Mouse (Mus musculus) liver, embryonic 11.5 days (tissue): ENCODE measurements around the gene Rybp. TPM values are rescaled to one million over a fixed set of nuclear protein-coding genes. Genes with fewer than 3 reads are reported as not detected.

Experiments used
- ATAC-seq: fragments of 200-750 bp; cut with Nextera tagmentation; replicated peaks from 2 replicates; pipeline ENCODE4 v1.8.0; 2017; ENCODE audit warnings: moderate number of reproducible peaks, mild to moderate bottlenecking, moderate TSS enrichment, moderate library complexity; ENCODE audit not compliant: low FRiP score
- DNase-seq: peaks from one replicate; pipeline ENCODE4 v3.0.0-alpha.2; 2017; ENCODE audit warnings: low spot score
- H3K27ac ChIP-seq: fragments of 300-500 bp; sonication (generic); 2 replicates; pipeline ENCODE4 v1.5.1; 2014; ENCODE audit warnings: mild to moderate bottlenecking, low read depth, low read length, control low read depth
- H3K27me3 ChIP-seq: fragments of 300-500 bp; sonication (generic); replicated peaks from 2 replicates; pipeline ENCODE4 v1.6.1; 2014; ENCODE audit warnings: low read length, mixed read lengths; ENCODE audit not compliant: control insufficient read depth, insufficient read depth
- H3K36me3 ChIP-seq: fragments of 300-500 bp; sonication (generic); 2 replicates; pipeline ENCODE4 v1.6.1; 2014; ENCODE audit warnings: mild to moderate bottlenecking, low read length, moderate library complexity, mixed read lengths; ENCODE audit not compliant: control insufficient read depth, insufficient read depth
- H3K4me1 ChIP-seq: fragments of 300-500 bp; sonication (generic); replicated peaks from 2 replicates; pipeline ENCODE4 v1.6.1; 2014; ENCODE audit warnings: low read length, mixed read lengths; ENCODE audit not compliant: control insufficient read depth, insufficient read depth
- H3K4me2 ChIP-seq: fragments of 300-500 bp; sonication (generic); 2 replicates; pipeline ENCODE4 v1.6.1; 2014; ENCODE audit warnings: mild to moderate bottlenecking, control low read depth, moderate library complexity
- H3K4me3 ChIP-seq: fragments of 300-500 bp; sonication (generic); 2 replicates; pipeline ENCODE4 v1.5.1; 2014; ENCODE audit warnings: low read depth, low read length, control low read depth
- H3K9ac ChIP-seq: fragments of 300-500 bp; sonication (generic); 2 replicates; pipeline ENCODE4 v1.6.1; 2014; ENCODE audit warnings: low read depth, low read length, control low read depth
- H3K9me3 ChIP-seq: fragments of 300-500 bp; sonication (generic); 2 replicates; pipeline ENCODE4 v1.6.1; 2016; ENCODE audit warnings: low read length, inconsistent platforms, mixed read lengths; ENCODE audit not compliant: control insufficient read depth
- WGBS: fragments of 180-500 bp; shearing (Covaris S2); extraction: QIAGEN DNeasy Blood & Tissue Kit; methylation state at CpG from one replicate; pipeline ENCODE4 v1.1.7; 2014; 5-methylcytosine and 5-hydroxymethylcytosine counted together
- polyA plus RNA-seq: library from polyadenylated mRNA; unstranded; fragments of >200 nt; fragmentation: Nextera tagmentation; extraction: Ambion mirVana; gene quantifications from 2 replicates; pipeline ENCODE4 v1.2.1, GENCODE M21; 2014

Rybp gene
- polyA plus RNA-seq, 1 experiment from 2014 or later, result 11.2 TPM

DNA sequence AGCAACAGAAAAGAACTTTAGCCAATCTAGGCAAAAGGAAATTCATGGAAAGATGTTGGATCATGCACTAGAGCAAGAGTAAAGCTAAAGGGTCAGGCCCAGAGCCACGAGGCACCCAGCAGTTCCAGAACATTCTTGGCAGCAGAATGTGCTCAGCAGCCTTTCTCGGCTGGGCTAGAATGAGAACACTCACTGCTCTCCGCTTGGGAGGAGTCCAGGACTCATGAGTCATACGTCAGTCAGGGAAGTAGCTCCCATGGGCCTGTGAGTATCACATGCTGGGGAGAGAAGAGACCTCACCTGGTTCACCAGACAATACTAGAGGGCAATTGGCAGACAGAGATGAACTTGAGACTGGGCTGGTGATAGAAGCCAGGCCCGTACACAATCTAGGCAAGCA lies 39.8 kb upstream of the Rybp start:
- Histone ChIP-seq H3K4me3 (no peak overlapping the region), H3K4me1 (no peaks in the 10 kb centered on the region; the same call in 1 of the 2 replicates), H3K36me3 (no peaks in the 10 kb centered on the region), H3K27me3 (no peaks in the 10 kb centered on the region), H3K27ac (no peak overlapping the region), H3K4me2 (no peak overlapping the region), H3K9me3 (no peaks in the 10 kb centered on the region), H3K9ac (no peak overlapping the region)
- WGBS, result 75% methylated on average over 5 of the region's 5 CpGs
- DNase-seq (no peak), ATAC-seq (no peak)

DNA sequence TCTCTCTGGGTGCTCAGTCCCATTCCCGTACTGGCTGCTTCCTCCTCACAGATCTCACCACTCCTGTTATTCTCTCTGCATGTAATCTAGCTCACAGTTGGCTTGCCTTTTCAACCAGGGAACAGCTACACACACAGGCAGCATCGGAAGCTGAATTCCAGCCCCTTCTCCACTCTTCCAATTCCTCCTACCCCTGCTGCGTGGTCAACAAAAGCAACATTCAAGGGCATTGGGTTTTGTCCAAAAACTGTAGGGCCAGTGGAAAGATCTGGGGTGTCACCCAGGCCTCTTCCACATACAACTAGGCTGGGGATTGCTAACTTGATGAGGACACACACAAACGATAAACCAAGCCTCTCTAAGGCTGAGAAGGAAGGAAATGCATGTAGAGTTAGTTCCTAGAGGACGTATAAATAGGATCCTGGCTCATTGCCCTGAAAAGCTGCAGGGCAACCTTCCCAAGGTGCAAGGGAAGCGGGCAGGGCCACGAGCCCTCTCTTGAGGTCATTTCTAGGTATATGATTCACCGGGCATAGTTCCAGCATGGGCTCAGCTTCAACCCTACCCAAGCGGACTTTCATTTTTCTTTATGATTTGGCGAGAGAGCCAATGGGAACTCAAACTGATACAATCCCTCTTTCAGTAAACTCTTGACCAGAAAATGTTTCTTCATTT lies 36.6 kb upstream of the Rybp start:
- H3K4me1 ChIP-seq, result no peaks in the 10 kb centered on the region
- no peak overlapping the region for H3K9ac ChIP-seq
- ATAC-seq, result no peak
- no peak for DNase-seq
- H3K9me3 ChIP-seq, result no peaks in the 10 kb centered on the region
- no peak overlapping the region for H3K27ac ChIP-seq
- H3K36me3 ChIP-seq, result no peaks in the 10 kb centered on the region
- H3K4me2 ChIP-seq, result no peak overlapping the region
- no peak overlapping the region for H3K4me3 ChIP-seq
- 78% methylated on average over 10 of the region's 10 CpGs for WGBS
- H3K27me3 ChIP-seq, result no peaks in the 10 kb centered on the region

DNA sequence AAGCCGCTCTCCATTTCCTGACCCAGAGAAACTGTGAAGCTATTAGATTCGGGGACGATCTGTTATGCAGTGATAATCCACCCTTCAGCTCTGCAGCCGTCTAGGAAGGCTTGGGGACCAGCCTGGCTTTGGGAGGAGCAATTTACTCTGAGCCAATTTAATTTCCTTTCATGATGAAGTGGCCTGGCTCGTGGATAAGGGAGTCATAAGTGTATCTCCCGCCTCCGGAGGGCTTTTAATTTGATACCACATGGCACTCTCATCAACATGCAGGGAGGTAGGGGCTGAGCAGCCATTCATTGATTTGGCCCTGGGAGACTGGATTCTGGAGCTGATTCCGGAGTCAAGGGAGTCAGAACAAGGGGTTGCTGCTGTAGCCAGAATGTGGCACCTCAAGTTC lies 35.3 kb upstream of the Rybp start:
- Histone ChIP-seq H3K9ac (no peak overlapping the region), H3K27me3 (no peaks in the 10 kb centered on the region), H3K4me3 (no peak overlapping the region), H3K4me1 (no peaks in the 10 kb centered on the region), H3K27ac (no peak overlapping the region), H3K9me3 (no peaks in the 10 kb centered on the region), H3K36me3 (no peaks in the 10 kb centered on the region), H3K4me2 (no peak overlapping the region)
- WGBS, result 37% methylated on average over 8 of the region's 8 CpGs
- DNase-seq, result no peak
- ATAC-seq, result no peak

DNA sequence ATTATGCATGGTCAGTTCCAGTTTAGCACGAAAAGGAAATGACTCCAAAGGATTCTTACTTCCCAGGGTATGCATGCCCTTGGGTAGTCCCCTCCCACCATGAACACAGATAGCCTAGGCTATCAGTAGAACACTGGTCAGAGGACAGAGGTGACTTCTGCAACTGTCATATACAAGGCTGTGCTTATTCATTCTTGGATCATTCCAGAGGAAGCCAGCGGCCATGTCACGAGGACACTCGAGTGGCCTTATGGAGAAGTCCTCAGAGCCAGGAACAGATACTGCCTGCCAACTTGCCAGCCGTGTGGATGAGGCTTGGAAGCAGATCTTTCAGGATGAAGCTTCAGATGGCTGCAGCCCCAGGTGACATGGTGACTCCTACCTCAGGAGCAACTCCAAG lies 34.9 kb upstream of the Rybp start:
- no peak overlapping the region for H3K4me2 ChIP-seq

DNA sequence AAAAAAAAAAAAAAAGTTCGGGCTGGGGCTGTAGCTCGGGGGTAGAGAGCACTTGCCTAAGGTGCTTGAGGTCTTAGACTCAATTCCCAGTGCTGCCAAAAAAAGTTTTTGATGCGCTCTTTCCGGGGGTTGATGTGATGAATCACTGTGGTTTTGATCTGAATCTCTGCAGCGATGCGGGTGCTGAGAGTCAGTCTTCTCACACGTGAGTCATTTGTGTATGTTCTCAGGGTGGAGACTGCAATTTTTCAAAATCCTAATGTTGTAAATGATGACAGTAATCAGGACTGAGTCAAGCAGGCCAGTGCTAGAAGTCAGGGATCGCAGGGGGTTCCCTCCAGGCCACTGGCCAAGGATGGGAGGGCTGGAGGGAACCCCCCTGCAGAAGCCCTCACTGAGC lies 26.9 kb upstream of the Rybp start:
- 52% methylated on average over 8 of the region's 8 CpGs for WGBS
- H3K4me3 ChIP-seq, result no peak overlapping the region
- no peaks in the 10 kb centered on the region for H3K4me1 ChIP-seq
- DNase-seq, result no peak
- H3K36me3 ChIP-seq, result no peaks in the 10 kb centered on the region
- no peak overlapping the region for H3K27ac ChIP-seq
- H3K4me2 ChIP-seq, result no peak overlapping the region
- no peaks in the 10 kb centered on the region for H3K27me3 ChIP-seq
- no peaks in the 10 kb centered on the region for H3K9me3 ChIP-seq
- ATAC-seq, result no peak
- no peak overlapping the region for H3K9ac ChIP-seq

More for the DNA sequence above, 34.9 kb upstream of the Rybp start:
- ATAC-seq (no peak), DNase-seq (no peak)
- Histone ChIP-seq H3K9ac (no peak overlapping the region), H3K4me3 (no peak overlapping the region), H3K9me3 (no peaks in the 10 kb centered on the region), H3K27me3 (no peaks in the 10 kb centered on the region), H3K27ac (no peak overlapping the region), H3K4me1 (no peaks in the 10 kb centered on the region), H3K36me3 (no peaks in the 10 kb centered on the region)
- 62% methylated on average over 5 of the region's 5 CpGs for WGBS

DNA sequence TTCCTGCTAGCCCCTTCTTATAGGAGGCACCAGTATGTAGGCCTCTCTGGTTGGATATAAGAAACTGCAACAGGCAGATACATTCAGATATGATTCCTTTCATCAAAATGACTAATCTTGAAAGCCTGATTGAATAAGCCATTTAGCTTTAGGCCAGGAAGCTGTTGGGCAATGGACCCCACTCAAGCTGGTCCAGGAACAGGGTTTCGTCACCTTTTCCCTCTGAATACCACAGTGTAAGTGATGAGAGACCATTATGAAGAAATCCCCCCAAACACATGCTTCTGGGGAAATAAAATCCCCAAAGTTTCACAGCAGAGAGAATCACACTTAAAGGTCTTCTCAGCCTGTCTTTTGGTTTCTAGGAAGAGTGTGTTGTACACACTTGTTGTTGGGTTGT lies 23.9 kb upstream of the Rybp start:
- H3K4me2 ChIP-seq, result no peak overlapping the region
- no peaks in the 10 kb centered on the region for H3K9me3 ChIP-seq
- no peak overlapping the region for H3K27ac ChIP-seq
- ATAC-seq (no peak), DNase-seq (no peak)
- no peak overlapping the region for H3K4me3 ChIP-seq
- no peak overlapping the region for H3K9ac ChIP-seq
- no peaks in the 10 kb centered on the region for H3K27me3 ChIP-seq
- H3K4me1 ChIP-seq, result no peaks in the 10 kb centered on the region
- no peaks in the 10 kb centered on the region for H3K36me3 ChIP-seq
- WGBS, result 90% methylated on average over 1 of the region's 1 CpGs

DNA sequence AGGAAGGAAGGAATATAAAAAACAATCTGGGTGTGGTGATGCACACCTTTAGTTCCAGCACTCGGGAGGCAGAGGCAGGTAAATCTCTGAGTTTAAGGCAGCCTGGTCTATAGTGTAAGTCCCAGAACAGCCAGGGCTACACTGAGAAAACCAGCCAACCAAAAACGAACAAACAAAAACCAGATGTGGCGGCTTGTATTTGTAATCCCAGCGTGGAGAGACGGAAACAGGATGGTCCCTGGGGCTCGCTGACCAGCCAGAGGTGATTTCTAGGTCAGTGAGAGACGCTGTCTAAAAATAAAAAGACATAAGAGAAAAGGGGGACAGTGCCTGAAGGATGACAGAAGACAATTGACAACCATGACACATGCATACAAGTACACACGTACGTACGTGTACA lies 17.5 kb upstream of the Rybp start:
- Histone ChIP-seq H3K4me1 (peaks cover 6% of the 10 kb centered on the region), H3K4me2 (no peak overlapping the region), H3K4me3 (no peak overlapping the region), H3K27me3 (no peaks in the 10 kb centered on the region), H3K36me3 (no peaks in the 10 kb centered on the region), H3K9me3 (no peaks in the 10 kb centered on the region), H3K9ac (no peak overlapping the region), H3K27ac (no peak overlapping the region)
- ATAC-seq (no peak), DNase-seq (no peak)
- 79% methylated on average over 10 of the region's 10 CpGs for WGBS

DNA sequence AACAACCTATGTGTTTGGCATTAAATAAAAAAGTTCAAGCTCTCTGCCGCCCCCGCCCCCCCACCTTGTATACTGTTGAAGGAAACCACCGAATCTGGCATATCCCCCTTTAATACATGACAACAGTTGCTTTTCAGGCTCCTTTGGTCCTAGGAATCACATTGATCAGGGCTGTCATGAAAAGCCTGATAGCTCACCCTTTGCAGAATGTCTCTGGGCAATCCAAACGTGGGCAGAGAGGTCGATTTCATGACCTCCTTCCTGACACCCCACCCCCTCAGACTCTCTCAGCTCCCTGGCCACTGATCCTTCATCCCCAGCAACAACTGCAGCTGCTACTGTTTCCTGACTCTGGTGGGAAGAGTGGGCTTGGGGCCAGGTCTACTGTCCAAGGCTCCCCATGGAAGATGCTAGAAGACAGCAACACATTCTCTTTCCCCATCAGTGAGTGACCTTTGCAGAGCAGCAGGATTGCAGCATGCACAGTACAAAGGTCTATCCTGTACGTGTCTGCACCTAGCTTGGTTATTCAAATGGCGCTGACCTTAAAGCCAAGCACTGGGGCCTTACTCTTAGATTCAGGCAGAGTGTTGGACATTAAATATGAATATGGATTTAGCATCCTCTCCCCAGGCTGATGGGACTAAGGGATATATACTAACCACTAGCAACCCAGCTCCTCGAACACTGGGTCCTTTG lies 14.3 kb upstream of the Rybp start:
- Histone ChIP-seq H3K4me3 (no peak overlapping the region), H3K27me3 (no peaks in the 10 kb centered on the region), H3K4me1 (peaks cover 6% of the 10 kb centered on the region), H3K36me3 (no peaks in the 10 kb centered on the region), H3K4me2 (no peak overlapping the region), H3K9me3 (no peaks in the 10 kb centered on the region), H3K9ac (no peak overlapping the region), H3K27ac (0 out of 2 replicates have a peak overlapping the region, but pooled peaks have one; percentile 28)
- ATAC-seq (peak; percentile 53; the same call in 1 of the 2 replicates), DNase-seq (no peak)
- WGBS, result 57% methylated on average over 8 of the region's 8 CpGs

DNA sequence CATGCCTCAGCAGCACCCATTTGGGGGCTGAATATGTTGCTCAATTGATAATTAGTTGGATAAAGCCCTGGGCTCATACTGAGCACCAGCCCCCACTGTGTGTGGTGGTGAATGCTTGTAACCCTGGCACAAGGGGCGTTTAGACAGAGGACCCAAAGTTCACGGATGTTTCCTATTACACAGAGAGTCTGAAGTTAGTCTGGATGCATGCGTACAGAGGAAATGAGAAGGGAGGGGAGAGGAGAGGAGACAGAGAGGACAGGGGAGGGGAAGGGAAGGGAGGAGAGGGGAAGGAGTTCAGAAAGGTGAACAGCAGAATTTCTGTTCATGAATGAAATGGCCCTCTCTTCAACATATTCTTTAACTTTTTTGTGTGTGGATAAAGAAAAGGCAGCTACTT lies 13.5 kb upstream of the Rybp start:
- Histone ChIP-seq H3K36me3 (no peaks in the 10 kb centered on the region), H3K9ac (no peak overlapping the region), H3K27me3 (no peaks in the 10 kb centered on the region), H3K9me3 (no peaks in the 10 kb centered on the region), H3K4me2 (no peak overlapping the region), H3K4me1 (peaks cover 6% of the 10 kb centered on the region), H3K4me3 (no peak overlapping the region), H3K27ac (no peak overlapping the region)
- WGBS, result 15% methylated on average over 3 of the region's 3 CpGs
- ATAC-seq (no peak), DNase-seq (no peak)
